Comparison of ENCODE assay signal across 9 mouse cellular contexts in the genomic region with DNA sequence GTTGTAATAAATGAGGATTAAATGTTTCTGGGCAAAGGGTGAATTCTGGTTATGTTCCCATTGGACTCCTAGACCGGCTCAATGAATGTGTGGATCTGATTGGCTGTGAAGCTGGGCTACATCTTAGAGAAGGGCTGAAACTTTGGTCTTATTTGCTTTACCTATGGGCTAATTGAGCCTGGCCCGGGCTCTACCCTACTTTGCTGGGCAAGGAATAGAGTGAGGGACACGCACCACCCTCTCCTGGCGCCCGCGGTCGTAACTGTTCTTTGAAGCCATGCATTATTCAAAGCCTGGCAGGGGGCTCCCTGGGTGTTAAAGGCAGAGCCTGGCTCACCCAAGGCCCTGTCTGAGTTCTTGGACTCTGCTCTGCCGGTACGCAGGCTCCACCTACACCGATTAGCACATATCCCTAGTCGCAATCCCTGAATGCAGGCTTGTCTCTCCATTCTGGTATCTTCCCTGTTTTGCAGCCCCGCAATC. TPM values are rescaled to one million over a fixed set of nuclear protein-coding genes. Genes with fewer than 3 reads are reported as not detected.
DNase-seq lines count a peak whose midpoint lies in the region; ATAC-seq and TF ChIP-seq lines count a peak whose summit lies in the region.
"Had no signal": no experiment of that assay in that cellular context is flagged by ENCODE, and none has a peak within 500 bp of the region (broad histone marks: within the 10 kb centered on the region; RNA-seq: fewer than 3 reads in every experiment).

No protein-coding gene starts in this region.

- TF ChIP-seq EP300 in liver, postnatal 0 days (IDR thresholded peaks at IDR 0.05; ENCODE audit: low read depth) = no peak

- peak overlapping the region; percentile 36 for H3K4me2 ChIP-seq in embryonic facial prominence, embryonic 15.5 days (replicated peaks)
- H3K4me2 ChIP-seq in liver, postnatal 0 days (ENCODE audit: low read depth, low read length) = peak overlapping the region; percentile 66

- no peaks in the 10 kb centered on the region for H3K9me3 ChIP-seq in embryonic facial prominence, embryonic 15.5 days (replicated peaks)
- H3K9me3 ChIP-seq in liver, postnatal 0 days (ENCODE audit: low read length) = no peaks in the 10 kb centered on the region

- peaks cover 32% of the 10 kb centered on the region for H3K4me1 ChIP-seq in embryonic facial prominence, embryonic 15.5 days
- H3K4me1 ChIP-seq in liver, postnatal 0 days (ENCODE audit: insufficient read depth) = peaks cover 82% of the 10 kb centered on the region

- 23% methylated on average over 12 of the region's 12 CpGs for WGBS in embryonic facial prominence, embryonic 15.5 days
- WGBS in liver, postnatal 0 days (ENCODE audit: insufficient replicate concordance) = 37% methylated on average over 12 of the region's 12 CpGs

- peak overlapping the region; percentile 23 for H3K4me3 ChIP-seq in embryonic facial prominence, embryonic 15.5 days (replicated peaks)
- H3K4me3 ChIP-seq in liver, postnatal 0 days (ENCODE audit: low read depth, low read length) = peak overlapping the region; percentile 30
- H3K4me3 ChIP-seq: myocyte had no signal

- no peak overlapping the region for H3K27ac ChIP-seq in embryonic facial prominence, embryonic 15.5 days (replicated peaks)
- peak overlapping the region; percentile 100 for H3K27ac ChIP-seq in liver, postnatal 0 days (ENCODE audit: low read depth)

- no peak for TF ChIP-seq CTCF in liver, postnatal 0 days (IDR thresholded peaks at IDR 0.05; ENCODE audit: low read depth)

- ATAC-seq in embryonic facial prominence, embryonic 15.5 days (ENCODE audit: insufficient number of reproducible peaks, low FRiP score, low TSS enrichment, low read depth) = no peak
- ATAC-seq in liver, postnatal 0 days = peak; percentile 19

- H3K27me3 ChIP-seq in embryonic facial prominence, embryonic 15.5 days = peaks cover 39% of the 10 kb centered on the region
- H3K27me3 ChIP-seq in liver, postnatal 0 days (ENCODE audit: insufficient read depth, low read length) = no peaks in the 10 kb centered on the region

- no peaks in the 10 kb centered on the region for H3K36me3 ChIP-seq in embryonic facial prominence, embryonic 15.5 days
- H3K36me3 ChIP-seq in liver, postnatal 0 days (replicated peaks; ENCODE audit: insufficient read depth, low read length) = peaks cover 28% of the 10 kb centered on the region

- H3K9ac ChIP-seq in embryonic facial prominence, embryonic 15.5 days = no peak overlapping the region
- peak overlapping the region; percentile 58 for H3K9ac ChIP-seq in liver, postnatal 0 days (replicated peaks)

- peak; percentile 57 for DNase-seq in ZHBTc4 (ENCODE audit: low read depth, low spot score)
- DNase-seq in kidney, adult 8-10 months = peak; percentile 72 to 81
- peak; percentile 46 for DNase-seq in liver, postnatal 0 days
- no peak for DNase-seq in urinary bladder, postnatal 14 days (ENCODE audit: low spot score)
- DNase-seq in spleen, postnatal 36 days (ENCODE audit: low spot score in 2 of 2) = no peak
- DNase-seq in spleen, adult 12 weeks (ENCODE audit: low spot score) = no peak
- no peak for DNase-seq in cerebellum, adult 9-11 months

RNA-seq across cellular contexts. Expression of gene Mpst, which starts 3.4 kb away (rescaled TPM):
- polyA plus RNA-seq in embryonic facial prominence, embryonic 15.5 days (2015; fragmentation: Nextera tagmentation; extraction: Ambion mirVana) = 2.8 and 4.1 TPM in 2 replicates
- polyA plus RNA-seq in liver, postnatal 0 days (2015; fragmentation: Nextera tagmentation; extraction: Ambion mirVana) = 4.3 and 7.0 TPM in 2 replicates

RNA-seq across cellular contexts. Expression of gene Tst, which starts 3.9 kb away (rescaled TPM):
- 49.1 and 68.9 TPM in 2 replicates for polyA plus RNA-seq in embryonic facial prominence, embryonic 15.5 days (2015; fragmentation: Nextera tagmentation; extraction: Ambion mirVana)
- polyA plus RNA-seq in liver, postnatal 0 days (2015; fragmentation: Nextera tagmentation; extraction: Ambion mirVana) = 361 and 363 TPM in 2 replicates

RNA-seq across cellular contexts. Expression of gene Tex33, which starts 13.9 kb away (rescaled TPM):
- 0.83 TPM in 1 of 2 replicates, not detected in the other for polyA plus RNA-seq in embryonic facial prominence, embryonic 15.5 days (2015; fragmentation: Nextera tagmentation; extraction: Ambion mirVana)
- not detected in 2 replicates for polyA plus RNA-seq in liver, postnatal 0 days (2015; fragmentation: Nextera tagmentation; extraction: Ambion mirVana)
- polyA plus RNA-seq: myocyte had no signal

RNA-seq across cellular contexts. Expression of gene Kctd17, which starts 18.8 kb away (rescaled TPM):
- 59.0 and 62.5 TPM in 2 replicates for polyA plus RNA-seq in embryonic facial prominence, embryonic 15.5 days (2015; fragmentation: Nextera tagmentation; extraction: Ambion mirVana)
- 6.0 and 6.1 TPM in 2 replicates for polyA plus RNA-seq in liver, postnatal 0 days (2015; fragmentation: Nextera tagmentation; extraction: Ambion mirVana)

RNA-seq across cellular contexts. Expression of gene Tmprss6, which starts 58.8 kb away (rescaled TPM):
- polyA plus RNA-seq in embryonic facial prominence, embryonic 15.5 days (2015; fragmentation: Nextera tagmentation; extraction: Ambion mirVana) = 2.7 and 3.4 TPM in 2 replicates
- 73.4 and 80.3 TPM in 2 replicates for polyA plus RNA-seq in liver, postnatal 0 days (2015; fragmentation: Nextera tagmentation; extraction: Ambion mirVana)

Comparison
In these comparisons a context has a peak if more than half of its experiments do, and no peak if none do; other contexts are left out.
1. DNase-seq: peak in ZHBTc4 (single experiment), kidney, adult 8-10 months (2 of 2) and liver, postnatal 0 days (single experiment); none in urinary bladder, postnatal 14 days (single experiment), spleen, postnatal 36 days (0 of 2), spleen, adult 12 weeks (single experiment) and cerebellum, adult 9-11 months (single experiment).